Mouse (Mus musculus) myocyte (in vitro differentiated cells): ENCODE measurements around the gene Hist2h3c2. TPM values are rescaled to one million over a fixed set of nuclear protein-coding genes. Genes with fewer than 3 reads are reported as not detected.

ENCODE experiments used
- H3K27me3 ChIP-seq: one replicate; pipeline ENCODE4 v1.6.1; 2011; ENCODE audit not compliant: control insufficient read depth, insufficient read depth, insufficient read length
- H3K36me3 ChIP-seq: one replicate; pipeline ENCODE4 v1.6.1; 2011; ENCODE audit not compliant: control insufficient read depth, insufficient read depth
- H3K4me2 ChIP-seq: one replicate; pipeline ENCODE4 v1.6.1; 2011; ENCODE audit warnings: low read depth, control low read depth
- H3K4me3 ChIP-seq: one replicate; pipeline ENCODE4 v1.5.1; 2011; ENCODE audit warnings: mild to moderate bottlenecking, control low read depth, moderate library complexity
- H3K79me2 ChIP-seq: one replicate; pipeline ENCODE4 v1.6.1; 2011; ENCODE audit not compliant: control insufficient read depth, insufficient read depth
- H3ac ChIP-seq: one replicate; pipeline ENCODE4 v1.6.1; 2011; ENCODE audit not compliant: control insufficient read depth, insufficient read length
- CEBPB ChIP-seq: IDR thresholded peaks from 2 replicates; pipeline ENCODE4 v1.6.1; 2011; ENCODE audit warnings: mild to moderate bottlenecking, moderate library complexity; ENCODE audit not compliant: poor library complexity, insufficient read depth, severe bottlenecking
- E2F4 ChIP-seq: IDR thresholded peaks from one replicate; pipeline ENCODE4 v1.6.1; 2011; ENCODE audit warnings: mild to moderate bottlenecking, control low read depth, moderate library complexity; ENCODE audit not compliant: insufficient read depth
- MAX ChIP-seq: IDR thresholded peaks from one replicate; pipeline ENCODE4 v1.6.1; 2011; ENCODE audit warnings: low read depth, mild to moderate bottlenecking, control low read depth
- MYOD1 ChIP-seq, 3 experiments: IDR thresholded peaks; one replicate each; pipeline ENCODE4 v1.6.1; 2011; ENCODE audit warnings: control low read depth in 2 of 3, low read depth in 2 of 3, mild to moderate bottlenecking in 2 of 3, moderate library complexity in 1 of 3; ENCODE audit not compliant: insufficient read length in 2 of 3, control insufficient read depth in 1 of 3
- MYOG ChIP-seq, 3 experiments: IDR thresholded peaks; one replicate each; pipeline ENCODE4 v1.6.1; 2011; ENCODE audit warnings: control low read depth in 2 of 3, low read depth in 2 of 3, mild to moderate bottlenecking in 2 of 3; ENCODE audit not compliant: insufficient read length in 2 of 3, control insufficient read depth in 1 of 3, insufficient read depth in 1 of 3
- POLR2A ChIP-seq: IDR thresholded peaks from one replicate; pipeline ENCODE4 v1.6.1; 2011; ENCODE audit warnings: low read depth, mild to moderate bottlenecking, control low read depth, moderate library complexity; ENCODE audit not compliant: insufficient read length
- POLR2AphosphoS2 ChIP-seq: IDR thresholded peaks from one replicate; pipeline ENCODE4 v1.6.1; 2011; ENCODE audit warnings: low read depth, control low read depth; ENCODE audit not compliant: insufficient read length
- REST ChIP-seq: IDR thresholded peaks from one replicate; pipeline ENCODE4 v1.6.1; 2011; ENCODE audit warnings: mild to moderate bottlenecking, control low read depth, moderate library complexity; ENCODE audit not compliant: insufficient read depth, insufficient read length
- SRF ChIP-seq: IDR thresholded peaks from one replicate; pipeline ENCODE4 v1.6.1; 2011; ENCODE audit warnings: low read depth; ENCODE audit not compliant: control insufficient read depth, insufficient read length
- TCF12 ChIP-seq: IDR thresholded peaks from one replicate; pipeline ENCODE4 v1.6.1; 2011; ENCODE audit warnings: mild to moderate bottlenecking, control low read depth; ENCODE audit not compliant: poor library complexity, insufficient read depth, severe bottlenecking
- TCF3 ChIP-seq: IDR thresholded peaks from one replicate; pipeline ENCODE4 v1.6.1; 2011; ENCODE audit warnings: low read depth, control low read depth; ENCODE audit not compliant: insufficient read length
- USF1 ChIP-seq: IDR thresholded peaks from one replicate; pipeline ENCODE4 v1.6.1; 2011; ENCODE audit warnings: low read depth, mild to moderate bottlenecking, control low read depth, moderate library complexity
- polyA plus RNA-seq: library from polyadenylated mRNA; unstranded; fragments of >200 nt; fragmentation: generic; extraction: Trizol; gene quantifications from one replicate; pipeline ENCODE4 v1.2.1, GENCODE M21; 2012; ENCODE audit warnings: missing spikeins

Gene Hist2h3c2
- polyA plus RNA-seq, 1 experiment = 22.7 TPM

GRCm38 (mm10) chr3:96228828-96229227 is 10.1 kb downstream of the Hist2h3c2 start:
- Histone ChIP-seq H3K79me2 (no peaks in the 10 kb centered on the region), H3K27me3 (no peaks in the 10 kb centered on the region), H3ac (no peak overlapping the region), H3K36me3 (no peaks in the 10 kb centered on the region), H3K4me2 (no peak overlapping the region), H3K4me3 (no peak overlapping the region)
- no peak for TF ChIP-seq USF1
- no peak for TF ChIP-seq SRF
- no peak for TF ChIP-seq CEBPB
- no peak for TF ChIP-seq REST
- no peak for TF ChIP-seq POLR2A
- no peak for TF ChIP-seq MYOG (IDR thresholded peaks at IDR 0.05; ENCODE audit: control insufficient read depth in 1 of 3, insufficient read depth in 1 of 3, insufficient read length in 2 of 3, low read depth in 2 of 3)
- TF ChIP-seq MYOD1 (IDR thresholded peaks at IDR 0.05; ENCODE audit: control insufficient read depth in 1 of 3, insufficient read length in 2 of 3, low read depth in 2 of 3) = no peak
- TF ChIP-seq E2F4 = no peak
- TF ChIP-seq TCF3 = no peak

- no peaks in the 10 kb centered on the region for H3K79me2 ChIP-seq
- no peak overlapping the region for H3ac ChIP-seq
- no peaks in the 10 kb centered on the region for H3K36me3 ChIP-seq
- peak overlapping the region; percentile 58 for H3K4me2 ChIP-seq
- no peak overlapping the region for H3K4me3 ChIP-seq
- no peaks in the 10 kb centered on the region for H3K27me3 ChIP-seq
- peak; percentile 99 for TF ChIP-seq USF1
- TF ChIP-seq POLR2A = peak; percentile 44
- no peak for TF ChIP-seq MAX
Observed at GRCm38 (mm10) chr3:96226695-96227648, 12.0 kb downstream of the Hist2h3c2 start.

GRCm38 (mm10) chr3:96225421-96225820 is 13.5 kb downstream of the Hist2h3c2 start:
- no peaks in the 10 kb centered on the region for H3K27me3 ChIP-seq
- TF ChIP-seq SRF = no peak
- no peak for TF ChIP-seq USF1
- no peak overlapping the region for H3K4me2 ChIP-seq
- H3K36me3 ChIP-seq = no peaks in the 10 kb centered on the region
- no peaks in the 10 kb centered on the region for H3K79me2 ChIP-seq
- H3ac ChIP-seq = no peak overlapping the region
- H3K4me3 ChIP-seq = no peak overlapping the region

GRCm38 (mm10) chr3:96222774-96223173 is 16.2 kb downstream of the Hist2h3c2 start:
- H3K36me3 ChIP-seq = no peaks in the 10 kb centered on the region
- no peak for TF ChIP-seq POLR2A
- TF ChIP-seq TCF12 = no peak
- TF ChIP-seq MAX = no peak
- no peak for TF ChIP-seq MYOD1 (IDR thresholded peaks at IDR 0.05; ENCODE audit: control insufficient read depth in 1 of 3, insufficient read length in 2 of 3, low read depth in 2 of 3)
- no peak for TF ChIP-seq E2F4
- TF ChIP-seq TCF3 = no peak
- TF ChIP-seq SRF = no peak
- H3K27me3 ChIP-seq = no peaks in the 10 kb centered on the region
- H3K4me2 ChIP-seq = peak overlapping the region; percentile 93
- H3ac ChIP-seq = no peak overlapping the region
- H3K4me3 ChIP-seq = peak overlapping the region; percentile 47
- no peaks in the 10 kb centered on the region for H3K79me2 ChIP-seq

GRCm38 (mm10) chr3:96221640-96222038 is 17.3 kb downstream of the Hist2h3c2 start:
- Histone ChIP-seq H3K4me2 (peak overlapping the region; percentile 93), H3K27me3 (no peaks in the 10 kb centered on the region), H3K79me2 (no peaks in the 10 kb centered on the region), H3K4me3 (peak overlapping the region; percentile 47), H3K36me3 (no peaks in the 10 kb centered on the region), H3ac (no peak overlapping the region)
- TF ChIP-seq POLR2AphosphoS2 = no peak
- TF ChIP-seq MYOD1 (IDR thresholded peaks at IDR 0.05; ENCODE audit: control insufficient read depth in 1 of 3, insufficient read length in 2 of 3, low read depth in 2 of 3) = no peak
- TF ChIP-seq SRF = no peak
